Mouse (Mus musculus): Measurements from ENCODE around the gene G3bp1.

Gene G3bp1

DNA sequence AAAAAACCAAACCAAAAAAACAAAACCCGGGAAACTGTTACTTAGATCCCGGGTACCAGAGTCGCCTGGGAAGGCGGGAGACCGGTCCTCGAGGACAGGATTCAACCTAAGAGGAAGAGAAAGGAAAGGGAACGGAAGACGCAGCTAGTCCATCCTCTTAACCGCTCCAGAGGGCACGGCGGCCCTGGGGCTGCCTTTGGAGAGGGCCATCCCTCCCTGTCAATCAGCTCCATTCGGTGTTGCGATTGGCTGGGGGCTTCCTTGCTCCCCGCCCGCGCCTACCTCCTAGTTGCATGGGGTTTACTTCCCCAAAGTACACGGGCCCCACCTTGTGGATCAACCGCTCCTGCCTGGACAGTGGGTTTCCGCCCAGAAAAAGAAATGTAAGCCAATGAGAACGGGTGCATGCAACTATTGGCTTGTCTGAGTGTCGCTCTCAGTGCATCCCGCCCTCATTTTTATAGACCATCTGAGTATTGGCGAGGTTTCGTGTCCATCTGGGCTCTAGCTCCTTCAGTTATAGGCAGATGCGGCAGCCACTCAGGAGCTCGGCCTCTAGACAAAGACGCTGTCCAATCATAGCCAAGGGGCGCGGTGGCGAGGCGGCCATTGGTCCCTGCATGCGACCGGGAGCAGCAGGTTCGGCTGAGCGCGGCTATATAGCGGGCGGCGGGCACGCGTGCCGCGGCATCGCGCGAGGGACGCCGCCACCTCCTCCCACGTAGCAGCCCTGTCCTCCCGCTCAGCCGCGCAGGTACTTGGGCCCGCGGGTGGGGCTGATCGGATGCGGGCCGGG is at the start of gene G3bp1:
G3bp1 (plus strand) TSS at position 638 of the 796 bp plus-strand sequence.
- DNase-seq (ENCODE audit: low spot score) = peak; percentile 94

DNA sequence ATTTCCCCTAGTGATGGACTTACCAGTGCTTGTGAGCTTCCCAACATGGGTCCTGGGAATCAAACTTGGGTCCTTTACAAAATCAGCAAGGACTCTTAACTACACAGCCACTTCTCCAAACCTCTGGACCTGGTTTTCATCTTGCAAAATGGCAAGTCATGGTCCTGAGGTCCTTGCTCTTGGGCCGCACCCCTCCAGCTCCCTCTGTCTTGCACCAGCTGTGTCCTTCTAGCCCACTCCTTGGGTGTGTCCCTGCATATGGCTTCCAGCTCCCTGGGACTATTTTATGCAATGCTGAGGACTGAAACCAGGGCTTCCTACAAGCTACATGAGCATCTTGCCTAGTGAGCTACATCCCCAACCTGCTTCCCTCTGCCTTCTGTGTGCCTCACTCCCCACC is 46.5 kb upstream of the G3bp1 start, which contains the start of gene Sparc:
Sparc (minus strand) TSS at position 206 of the 400 bp plus-strand sequence.
- DNase-seq (ENCODE audit: low spot score) = no peak

DNA sequence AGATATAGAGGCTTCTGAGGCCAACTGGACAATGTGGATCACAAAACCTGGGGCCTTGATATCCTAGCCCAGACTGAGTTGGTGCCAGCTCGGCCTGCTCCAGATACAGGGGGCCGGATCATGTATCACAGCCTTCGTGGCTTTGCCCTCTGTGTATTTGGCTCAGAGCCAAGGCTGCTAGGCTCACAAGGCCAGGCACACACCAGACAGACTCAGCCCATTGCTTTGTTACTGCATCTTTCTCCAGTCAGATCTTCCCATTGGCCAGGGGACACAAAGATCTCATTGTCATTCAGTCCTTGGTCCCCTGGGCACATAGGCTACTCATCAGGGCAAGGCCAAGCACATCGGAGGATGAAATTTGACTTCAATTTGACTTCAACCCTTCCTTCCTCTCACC is 45.7 kb upstream of the G3bp1 start:
- DNase-seq (ENCODE audit: low spot score) = no peak

DNA sequence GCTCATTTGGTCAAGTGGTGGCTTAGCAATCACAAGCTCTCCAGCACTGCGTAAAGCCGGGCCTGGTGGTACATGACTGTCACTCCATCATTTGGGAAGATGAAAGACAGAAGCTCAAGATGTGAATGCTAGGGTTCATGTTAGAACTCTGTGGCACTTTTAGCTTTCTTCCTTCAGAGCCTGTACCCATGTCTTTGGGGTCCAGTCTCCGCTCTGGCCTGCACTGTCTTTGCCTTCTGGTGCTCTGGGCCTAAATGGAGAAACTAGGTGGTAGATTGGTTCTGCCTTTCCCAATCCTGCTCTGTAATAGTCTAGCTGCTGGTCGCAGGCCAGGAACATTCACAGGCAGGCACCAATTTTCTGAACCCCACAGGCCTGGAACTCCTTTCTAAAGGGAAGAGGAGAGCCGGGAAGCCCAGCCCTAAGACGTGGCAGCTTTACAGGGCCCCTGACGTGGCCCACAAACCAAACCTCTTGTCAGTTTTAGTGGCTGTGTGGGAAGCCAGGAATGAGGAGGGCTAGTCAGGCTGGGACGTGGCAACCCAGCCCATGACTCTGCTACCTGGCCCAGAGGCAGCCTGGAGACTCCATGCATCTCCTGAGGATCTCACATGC is 44.6 kb upstream of the G3bp1 start:
- DNase-seq (ENCODE audit: low spot score) = no peak

DNA sequence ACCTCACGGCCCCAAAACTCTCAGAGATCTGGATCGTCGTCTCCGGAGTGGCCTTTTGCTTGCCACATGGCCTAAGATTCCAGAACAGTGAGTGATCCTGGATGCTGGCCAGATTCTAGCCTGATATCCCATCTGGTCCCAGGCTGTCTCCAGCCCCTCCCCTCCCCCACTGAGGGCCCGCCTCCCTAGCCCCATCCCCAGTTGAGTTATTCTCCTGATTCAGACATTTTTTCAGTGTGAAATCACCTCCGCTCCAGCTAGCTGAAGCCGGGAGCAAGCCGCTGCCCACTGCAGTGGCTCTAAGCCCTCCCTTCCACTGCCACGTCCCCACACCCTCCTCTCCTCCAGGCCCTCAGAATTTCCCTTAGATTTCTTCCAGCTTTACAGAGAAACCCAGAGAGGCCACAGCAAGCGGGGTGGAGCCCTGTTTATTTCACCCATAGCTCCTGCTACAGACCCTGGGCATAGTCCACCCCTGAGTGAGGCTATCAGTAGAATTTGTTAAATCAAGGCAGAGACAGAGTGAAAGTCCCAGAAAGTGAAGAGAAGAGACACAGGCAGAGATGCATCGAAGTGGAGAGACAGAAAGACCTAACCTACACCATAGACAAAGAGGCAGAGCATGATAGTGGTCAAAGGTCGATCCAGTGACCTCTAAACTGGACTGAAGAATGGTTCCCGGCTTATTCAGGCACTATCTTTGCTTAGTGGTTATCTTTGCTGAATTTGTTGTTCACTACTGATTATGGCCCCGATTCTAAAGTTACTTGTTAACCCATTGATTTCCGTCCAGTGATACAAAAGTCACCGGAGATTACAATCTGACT is 41.1 kb upstream of the G3bp1 start:
- DNase-seq (ENCODE audit: low spot score) = peak; percentile 63

DNA sequence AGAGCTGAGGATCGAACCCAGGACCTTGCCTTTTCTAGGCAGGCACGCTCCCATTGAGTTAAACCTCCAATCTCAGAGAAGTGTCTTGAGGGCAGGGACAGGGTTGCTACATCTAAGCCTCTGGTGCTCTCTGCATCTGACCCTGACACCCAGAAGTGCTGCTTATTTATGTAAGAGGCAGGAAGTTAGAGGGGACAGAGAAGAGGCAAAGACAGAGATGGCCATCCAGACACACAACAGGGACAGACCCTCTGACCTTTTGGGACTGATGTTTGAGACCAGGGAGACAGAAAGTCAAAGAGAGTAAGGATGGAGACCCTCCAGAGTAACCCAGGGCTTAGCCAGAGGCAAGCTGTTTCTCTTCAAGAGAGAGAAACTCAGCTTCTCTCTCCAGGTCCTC is 39.5 kb upstream of the G3bp1 start:
- no peak for DNase-seq (ENCODE audit: low spot score)

DNA sequence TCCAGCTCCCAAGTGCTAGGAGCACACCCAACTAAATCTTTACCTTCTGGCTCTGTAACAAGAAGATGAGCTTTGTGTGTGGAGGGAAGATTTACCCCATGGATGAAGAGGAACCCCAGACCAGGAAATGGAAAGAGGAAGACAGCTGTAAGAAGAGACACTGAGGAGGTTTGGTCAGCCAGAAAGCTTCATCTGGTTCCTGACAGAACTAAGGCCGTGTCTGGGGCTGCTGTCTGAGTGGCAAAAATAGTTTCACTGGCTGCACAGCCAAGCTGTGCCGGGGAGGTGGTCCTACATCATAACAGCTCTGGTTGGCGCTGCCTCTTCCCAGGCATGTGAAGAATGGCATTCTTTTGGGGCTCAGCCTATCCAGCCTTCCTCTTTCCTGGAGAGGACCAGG is 36.5 kb upstream of the G3bp1 start:
- no peak for DNase-seq (ENCODE audit: low spot score)

DNA sequence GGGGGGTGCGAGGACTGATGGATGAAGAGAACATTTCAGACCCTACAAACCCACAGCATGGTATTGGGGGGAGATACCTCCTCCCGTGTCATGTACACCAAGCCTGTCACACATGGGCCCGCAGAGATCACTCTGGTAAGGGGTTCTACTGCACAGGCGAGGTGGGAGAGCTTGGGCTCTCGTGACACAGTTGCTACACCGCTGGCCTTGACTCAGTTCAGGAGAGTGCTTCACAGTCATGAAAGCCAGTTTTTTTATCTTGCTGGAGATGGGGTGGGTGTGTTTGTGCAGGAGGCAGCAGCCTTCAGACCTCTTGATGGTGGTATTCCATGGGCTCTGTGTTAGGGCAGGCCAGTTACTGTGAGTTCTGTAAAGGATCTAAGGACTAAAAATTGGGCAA is 33.4 kb upstream of the G3bp1 start:
- no peak for DNase-seq (ENCODE audit: low spot score)

DNA sequence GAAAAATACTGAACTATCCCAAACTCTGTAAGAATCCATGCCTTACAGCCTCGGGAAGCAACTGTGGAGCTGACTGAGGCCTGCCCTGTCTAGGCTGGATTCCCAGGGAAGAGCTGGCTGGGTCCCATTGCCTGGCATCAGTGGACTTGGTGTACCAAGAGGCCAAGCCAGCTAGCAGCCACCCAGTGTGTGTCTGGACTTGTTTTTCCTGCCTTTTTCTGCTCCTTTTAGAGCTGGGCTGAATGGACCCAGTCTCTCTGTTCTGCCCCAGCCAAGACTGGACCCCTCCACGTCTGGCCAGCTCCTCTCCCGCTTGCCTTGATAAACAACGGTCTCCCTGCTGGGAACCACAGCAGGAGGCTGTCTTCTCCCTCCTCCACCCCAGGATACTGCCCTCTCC is 31.5 kb upstream of the G3bp1 start:
- no peak for DNase-seq (ENCODE audit: low spot score)

DNA sequence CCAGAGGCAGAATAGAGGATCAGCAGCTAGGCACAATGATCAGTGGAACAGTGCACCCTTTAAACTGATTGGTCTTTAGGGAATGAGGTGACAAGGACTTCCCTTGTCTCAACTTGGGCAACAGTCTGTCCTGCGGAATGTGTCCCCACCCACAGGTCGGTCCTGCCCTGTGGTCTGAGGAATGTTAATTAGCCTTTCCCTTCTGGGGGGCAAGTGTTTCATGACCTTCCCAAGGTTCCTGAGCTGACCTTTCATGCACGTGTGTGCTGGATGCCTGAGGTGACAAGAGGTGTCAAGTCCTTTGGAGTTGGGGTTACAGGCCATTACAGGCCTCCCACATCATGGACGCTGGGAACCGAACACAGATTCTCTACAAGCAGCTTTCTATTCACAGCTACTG is 29.8 kb upstream of the G3bp1 start:
- DNase-seq (ENCODE audit: low spot score) = no peak

DNA sequence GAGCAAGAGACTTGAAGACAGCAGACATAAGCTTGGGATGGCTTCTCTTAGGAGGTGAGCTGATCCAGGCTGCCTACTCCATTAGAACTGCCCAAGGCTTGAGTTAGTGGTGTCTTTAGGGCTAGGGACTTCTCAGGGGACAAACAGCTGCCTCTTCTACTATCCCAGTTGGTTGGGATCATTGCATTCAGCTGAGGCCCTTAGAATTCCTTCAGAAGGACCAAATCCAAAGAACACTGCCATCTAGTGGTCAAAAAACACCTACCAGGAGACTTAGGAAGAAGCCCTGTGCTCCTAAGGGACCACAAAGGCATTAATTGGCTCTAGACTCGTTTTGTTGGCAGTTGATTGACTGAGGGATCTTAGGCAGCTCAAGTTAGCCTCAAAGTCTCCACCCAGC is 24.7 kb upstream of the G3bp1 start:
- DNase-seq (ENCODE audit: low spot score) = no peak

DNA sequence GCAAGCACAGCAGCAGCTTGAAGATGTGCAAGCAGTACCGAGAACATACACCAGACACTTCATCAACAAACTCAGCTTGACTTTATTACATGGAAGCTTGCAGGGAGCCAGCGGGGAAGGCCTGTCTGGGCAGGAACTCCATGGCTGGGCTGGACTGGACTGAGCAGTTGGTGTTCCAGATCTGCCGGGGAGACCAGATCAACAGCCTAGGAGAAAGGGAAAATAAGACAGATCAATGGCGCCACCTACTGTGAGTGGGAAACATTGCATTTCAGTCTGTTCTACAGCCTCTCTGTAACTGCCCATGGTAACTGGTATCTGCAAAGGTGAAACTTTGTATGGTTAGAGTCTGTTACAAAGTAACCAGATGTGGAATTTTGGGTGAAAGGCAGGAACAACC is 22.9 kb upstream of the G3bp1 start:
- DNase-seq (ENCODE audit: low spot score) = peak; percentile 47

DNA sequence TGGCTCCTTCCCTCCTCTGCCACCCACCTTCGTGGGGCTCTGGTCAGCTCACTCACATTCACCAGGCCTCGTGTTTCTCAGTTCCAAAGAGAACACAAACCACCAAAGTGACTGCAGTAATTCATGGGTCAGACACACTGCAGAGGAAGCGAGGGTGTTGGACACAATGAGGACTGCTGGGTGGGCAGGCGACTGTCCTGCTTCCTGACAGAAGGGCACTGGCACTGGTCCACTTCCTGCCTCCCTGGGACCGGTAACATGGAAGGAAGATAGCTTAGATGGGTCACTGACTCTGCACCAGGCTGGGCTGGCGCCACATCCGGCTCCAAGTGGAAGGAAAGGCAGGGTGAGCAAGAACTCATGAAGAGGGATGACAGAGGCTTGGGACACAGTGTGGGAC is 20.0 kb upstream of the G3bp1 start:
- no peak for DNase-seq (ENCODE audit: low spot score)

DNA sequence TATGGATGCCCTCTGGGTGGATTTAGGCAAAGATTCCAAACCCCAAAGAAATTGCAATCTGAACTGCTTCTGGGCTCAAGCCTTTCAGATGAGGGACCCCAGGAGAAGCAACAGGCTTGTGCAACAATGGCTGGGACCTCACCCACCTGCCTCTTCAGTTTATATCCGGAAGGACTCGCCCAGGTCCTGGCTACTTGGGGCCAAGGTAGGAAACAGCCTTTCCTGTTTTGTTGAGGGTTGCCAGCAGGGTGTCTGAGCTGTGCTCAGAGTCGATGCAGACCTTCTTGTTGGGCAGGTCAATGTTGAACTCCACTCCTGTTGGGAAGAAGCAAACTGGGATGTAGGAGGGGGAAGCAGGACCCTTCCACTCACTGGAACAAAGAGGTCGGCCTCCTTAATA is 19.2 kb upstream of the G3bp1 start:
- no peak for DNase-seq (ENCODE audit: low spot score)

DNA sequence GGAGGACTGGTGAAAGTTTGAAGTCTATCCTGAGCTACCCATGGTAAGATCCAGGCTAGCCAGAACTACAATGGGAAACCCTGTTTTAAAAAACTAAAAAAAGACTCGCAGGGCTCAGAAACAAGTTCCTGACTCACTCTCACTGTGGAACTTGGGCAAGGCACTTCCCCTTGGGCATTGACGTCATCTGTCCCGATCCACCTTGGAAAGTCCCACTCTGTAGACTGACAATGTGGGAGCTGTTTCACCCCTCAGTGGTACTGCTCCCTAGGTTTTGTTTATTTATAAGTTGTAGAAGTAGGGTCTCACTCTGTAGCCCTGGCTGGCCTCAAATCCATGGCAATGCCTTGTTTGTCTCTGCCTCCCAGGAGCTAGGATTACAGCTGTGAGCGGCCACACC is 15.8 kb upstream of the G3bp1 start:
- no peak for DNase-seq (ENCODE audit: low spot score)

DNA sequence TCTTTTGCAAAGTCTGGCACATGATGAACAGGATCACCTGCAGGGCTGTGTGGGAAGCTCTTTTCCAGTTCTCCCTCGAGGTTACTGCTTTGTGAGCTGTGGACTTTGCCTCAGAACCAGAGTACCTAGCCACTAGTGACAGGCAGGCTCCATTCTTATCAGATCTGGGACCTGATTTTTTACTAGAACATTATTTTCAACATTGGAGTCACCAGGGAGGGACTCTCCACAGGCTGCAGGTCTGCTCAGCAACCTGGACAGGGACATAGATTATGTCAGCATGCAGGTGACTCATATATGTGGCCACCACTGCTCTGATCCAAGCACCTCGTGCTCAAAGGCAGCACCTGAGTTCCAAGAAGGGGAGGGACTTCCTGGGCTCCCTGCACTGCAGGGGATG is 14.3 kb upstream of the G3bp1 start:
- DNase-seq (ENCODE audit: low spot score) = no peak

DNA sequence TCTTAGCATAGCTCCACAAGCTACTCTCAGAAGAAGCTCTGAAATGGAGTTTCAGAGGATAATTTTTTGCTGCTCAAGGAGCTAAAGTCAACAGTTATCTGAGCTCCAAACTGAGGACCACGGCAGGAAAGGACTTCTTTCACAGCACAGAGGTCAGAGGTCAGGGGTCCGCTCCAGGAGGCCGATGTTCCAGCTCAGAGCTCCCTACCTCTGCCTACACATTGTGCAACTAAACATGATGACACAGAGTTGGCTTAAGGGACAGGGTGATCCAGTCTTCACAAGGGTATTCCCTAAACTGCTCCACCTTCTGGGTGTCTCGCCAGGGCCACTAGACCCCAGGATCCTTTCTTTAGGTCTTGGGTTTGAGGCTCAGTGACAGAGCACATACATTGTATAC is 11.0 kb upstream of the G3bp1 start:
- DNase-seq (ENCODE audit: low spot score) = no peak

DNA sequence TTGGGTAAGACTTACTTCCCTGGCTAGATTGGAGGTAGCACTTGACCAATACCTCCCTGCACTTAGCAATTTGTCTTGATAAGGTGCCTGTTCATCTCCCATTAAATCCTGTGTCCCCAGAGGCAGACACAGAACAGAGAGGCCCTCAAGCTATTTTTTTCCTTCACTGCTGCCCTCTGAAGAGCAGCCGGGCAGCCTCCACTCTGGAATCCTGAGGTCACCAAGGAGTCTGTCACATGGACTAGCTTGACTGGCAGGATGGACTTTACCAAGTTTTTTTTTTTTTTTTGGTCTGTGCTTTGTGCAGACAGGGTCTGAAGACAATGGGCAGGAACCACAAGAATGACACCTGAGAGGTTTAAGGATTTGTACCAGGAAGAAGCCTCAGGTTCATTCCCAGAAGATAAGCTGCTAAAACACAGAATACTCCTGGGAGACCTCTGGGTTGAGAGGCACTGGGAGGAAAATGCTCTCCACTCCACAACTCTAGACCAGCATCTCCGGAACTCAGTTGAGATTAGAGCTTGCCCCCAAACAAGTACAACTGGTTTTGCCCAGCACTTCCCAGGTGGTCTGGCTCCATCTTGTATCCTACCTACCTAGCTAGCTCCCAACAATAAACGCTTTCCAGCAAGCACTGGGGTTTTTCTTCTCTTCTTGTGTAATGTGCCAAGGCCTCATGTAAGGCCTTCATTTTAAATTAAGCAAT is 9.5 kb upstream of the G3bp1 start:
- DNase-seq (ENCODE audit: low spot score) = no peak

DNA sequence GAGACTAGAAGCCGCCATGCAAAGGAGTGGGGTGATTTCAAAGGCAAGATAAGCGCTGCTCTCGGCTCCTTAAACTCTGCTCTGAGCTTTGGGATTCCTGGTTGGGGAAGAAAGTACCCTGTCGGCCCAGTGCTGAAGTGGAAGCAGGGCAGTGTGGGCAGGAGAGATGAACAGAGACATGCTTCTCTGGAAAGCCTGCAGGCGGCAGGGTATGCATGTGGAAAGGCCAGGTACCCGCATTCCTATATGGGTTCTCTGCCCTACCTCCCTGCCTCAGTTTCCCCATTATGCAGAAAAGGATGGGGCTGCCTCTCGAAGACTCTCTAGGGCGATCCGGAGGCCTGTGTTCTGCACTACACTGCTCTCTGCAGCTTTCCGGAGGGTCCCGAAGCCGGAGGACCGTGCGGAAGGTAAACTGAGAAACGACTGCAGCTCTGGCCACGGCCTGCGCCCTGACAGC is 8.9 kb upstream of the G3bp1 start:
- DNase-seq (ENCODE audit: low spot score) = no peak

DNA sequence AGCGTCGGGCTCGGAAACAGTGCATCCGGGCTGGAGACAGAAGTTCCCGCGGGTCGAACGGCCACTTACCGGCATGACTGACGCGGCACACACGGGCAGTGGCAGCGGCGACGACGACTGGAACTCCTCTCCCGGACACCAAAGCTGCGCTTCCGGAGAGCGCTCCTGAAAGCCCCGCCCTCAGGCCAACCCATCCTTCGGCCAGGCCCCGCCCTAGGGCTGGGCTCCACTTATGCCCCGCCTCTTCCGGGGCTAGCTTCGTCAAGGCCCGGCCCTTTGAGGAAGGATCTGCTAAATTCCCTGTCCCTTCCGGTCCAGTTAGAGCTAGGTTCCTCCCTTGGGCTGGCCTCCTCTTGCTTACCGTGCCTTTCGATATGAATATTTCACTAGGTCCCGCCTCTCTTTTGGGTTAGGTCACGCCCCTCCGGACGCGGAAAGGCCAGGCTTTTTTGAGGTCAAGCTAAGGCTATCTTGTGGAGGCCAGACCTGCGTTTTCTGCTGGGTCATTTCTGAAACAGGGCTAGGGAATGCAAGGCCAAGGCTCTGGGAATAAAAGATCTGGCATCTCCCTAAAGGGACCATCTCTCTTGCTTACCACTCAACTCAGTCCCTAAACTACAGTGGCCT is 8.4 kb upstream of the G3bp1 start, which contains the start of gene Atox1:
Atox1 (minus strand) TSS at position 221 of the 627 bp plus-strand sequence.
- peak; percentile 80 for DNase-seq (ENCODE audit: low spot score)

DNA sequence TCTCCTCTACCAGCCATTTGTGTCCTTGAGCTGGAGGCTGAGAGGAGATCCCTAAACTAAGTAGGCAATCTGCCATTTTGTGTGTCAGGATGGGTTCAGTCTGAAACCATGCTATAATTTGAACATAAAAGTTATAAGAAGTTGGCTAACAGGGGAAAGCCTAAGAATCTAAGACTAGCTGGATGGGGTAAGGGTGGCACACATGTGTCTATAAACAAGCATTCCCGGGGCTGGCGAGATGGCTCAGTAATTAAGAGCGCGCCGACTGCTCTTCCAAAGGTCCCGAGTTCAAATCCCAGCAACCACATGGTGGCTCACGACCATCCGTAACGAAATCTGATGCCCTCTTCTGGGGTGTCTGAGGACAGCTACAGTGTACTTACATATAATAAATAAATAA is 7.3 kb upstream of the G3bp1 start:
- no peak for DNase-seq (ENCODE audit: low spot score)

DNA sequence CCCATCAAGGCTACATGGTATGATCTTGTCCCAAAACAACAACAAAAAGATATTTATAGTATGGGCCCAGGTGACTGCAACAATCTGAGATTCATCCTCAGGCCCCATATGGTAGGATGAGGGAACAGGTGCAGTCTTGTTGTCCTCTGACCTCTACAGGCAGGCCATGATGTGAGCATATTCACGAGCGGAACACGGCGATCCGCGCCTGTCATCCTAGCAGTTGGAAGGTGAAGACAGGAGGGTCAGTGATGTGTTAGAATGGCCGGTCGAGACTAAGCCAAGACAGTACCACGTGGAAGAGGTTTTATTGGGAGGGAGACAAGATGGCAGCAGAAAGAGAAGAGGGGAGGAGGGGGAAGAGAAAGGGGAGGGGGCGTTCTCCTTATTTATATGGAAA is 4.8 kb upstream of the G3bp1 start:
- DNase-seq (ENCODE audit: low spot score) = no peak

Measured in ovary, postnatal 10 days (tissue).